Mouse (Mus musculus): ENCODE results near the gene Rnf227. TPM values are rescaled to one million over a fixed set of nuclear protein-coding genes. Genes with fewer than 3 reads are reported as not detected.

The Rnf227 gene
- total RNA-seq, 2 experiments from 2014 or later = 9.4 to 10.6 TPM

Other genes with a start within 250 kb of the Rnf227 start
- 100 to 1,000 TPM in 1 of 2 experiments, 10 to 100 TPM in 1; 99.4 to 130 TPM for gene Per1, start 245.2 kb upstream of the Rnf227 start, total RNA-seq (2021)
- gene Hes7, start 220.1 kb upstream of the Rnf227 start, total RNA-seq (2021) = under 1 TPM; 0.51 to 0.59 TPM
- gene 9130213A22Rik, start 217.9 kb upstream of the Rnf227 start, total RNA-seq (2021) = 1 to 10 TPM; 1.3 to 1.4 TPM
- gene Aloxe3, start 214.6 kb upstream of the Rnf227 start, total RNA-seq (2021) = under 1 TPM; 0.67 to 0.73 TPM
- not detected for gene Alox12b, start 183.5 kb upstream of the Rnf227 start, total RNA-seq (2021)
- under 1 TPM in 1 of 2 experiments, not detected in 1; 0.08 TPM for gene Alox8, start 142.6 kb upstream of the Rnf227 start, total RNA-seq (2021)
- gene Gucy2e, start 103.4 kb upstream of the Rnf227 start, total RNA-seq (2021) = not detected
- gene Cntrob, start 16.7 kb upstream of the Rnf227 start, total RNA-seq (2021) = 10 to 100 TPM; 17.4 to 17.8 TPM
- gene Trappc1, start 16.5 kb upstream of the Rnf227 start, total RNA-seq (2021) = 10 to 100 TPM; 80.3 to 82.5 TPM
- gene Kcnab3, start 14.2 kb upstream of the Rnf227 start, total RNA-seq (2021) = 10 to 100 TPM in 1 of 2 experiments, 1 to 10 TPM in 1; 9.7 to 10.4 TPM
- gene Chd3, start 28.9 kb downstream of the Rnf227 start, total RNA-seq (2021) = 100 to 1,000 TPM; 164 to 190 TPM
- 100 to 1,000 TPM; 118 to 129 TPM for gene Naa38, start 55.0 kb downstream of the Rnf227 start, total RNA-seq (2021)
- 10 to 100 TPM; 42.0 to 44.3 TPM for gene Cyb5d1, start 55.2 kb downstream of the Rnf227 start, total RNA-seq (2021)
- gene Tmem88, start 57.8 kb downstream of the Rnf227 start, total RNA-seq (2021) = 10 to 100 TPM; 23.4 to 27.2 TPM
- gene Kdm6b, start 73.2 kb downstream of the Rnf227 start, total RNA-seq (2021) = 10 to 100 TPM; 48.7 to 52.5 TPM
- 1 to 10 TPM; 1.1 to 1.7 TPM for gene Dnah2, start 208.6 kb downstream of the Rnf227 start, total RNA-seq (2021)
- gene Efnb3, start 219.7 kb downstream of the Rnf227 start, total RNA-seq (2021) = 1 to 10 TPM; 9.4 to 9.6 TPM
- gene Wrap53, start 239.8 kb downstream of the Rnf227 start, total RNA-seq (2021) = 10 to 100 TPM; 13.0 to 13.1 TPM
- 100 to 1,000 TPM in 1 of 2 experiments, 10 to 100 TPM in 1; 92.4 to 101 TPM for gene Trp53, start 239.9 kb downstream of the Rnf227 start, total RNA-seq (2021)

Measured in adrenal gland, postnatal 4 days (tissue).